ENCODE assay signal across 27 mouse cellular contexts in the genomic region with DNA sequence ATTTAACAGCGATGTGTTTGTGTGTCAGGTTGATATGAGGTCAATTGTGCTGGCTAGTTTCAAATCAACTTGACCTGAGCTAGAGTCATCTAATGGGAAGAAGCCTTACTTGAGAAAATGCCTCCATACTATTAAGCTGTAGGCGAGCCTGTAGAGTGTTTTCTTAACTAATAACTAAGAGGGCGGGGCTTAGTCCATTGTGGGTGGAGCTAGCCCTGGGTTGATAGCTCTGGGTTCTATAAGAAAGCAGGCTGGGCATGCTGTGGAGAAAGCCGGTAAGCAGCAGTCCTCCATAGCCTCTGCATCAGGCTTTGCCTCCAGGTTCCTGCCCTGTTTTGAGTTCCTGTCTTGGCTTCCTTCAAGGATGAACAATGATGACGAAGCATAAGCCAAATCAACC. TPM values are rescaled to one million over a fixed set of nuclear protein-coding genes. Genes with fewer than 3 reads are reported as not detected.
"Had no signal": no experiment of that assay in that cellular context is flagged by ENCODE, and none has a peak within 500 bp of the region (broad histone marks: within the 10 kb centered on the region; RNA-seq: fewer than 3 reads in every experiment).

No protein-coding gene starts in this region.

- H3K4me3 ChIP-seq: left cerebral cortex, adult 2 months; limb, embryonic 12.5 days; limb, embryonic 15.5 days; midbrain, embryonic 10.5 days; midbrain, embryonic 13.5 days; myocyte; neural tube, embryonic 13.5 days had no signal

- ATAC-seq: midbrain, embryonic 13.5 days; midbrain, embryonic 16.5 days had no signal

- H3K36me3 ChIP-seq: limb, embryonic 12.5 days; limb, embryonic 15.5 days; midbrain, embryonic 10.5 days; midbrain, embryonic 13.5 days; neural tube, embryonic 13.5 days had no signal

- H3K4me1 ChIP-seq: limb, embryonic 12.5 days; limb, embryonic 15.5 days; midbrain, embryonic 13.5 days; neural tube, embryonic 13.5 days had no signal

- DNase-seq: kidney, adult 2 months; kidney, postnatal 25 days; layer of hippocampus, postnatal 36 days; left cerebral cortex, postnatal 4 days; lung, adult 2 months; retina, postnatal 1 day; right cerebral cortex, postnatal 25 days; spleen, adult 18-20 months; thymus, adult 2 months; thymus, postnatal 14 days; thymus, postnatal 4 days had no signal

- H3K9ac ChIP-seq: limb, embryonic 12.5 days; limb, embryonic 15.5 days; midbrain, embryonic 13.5 days; neural tube, embryonic 13.5 days had no signal

- H3K27ac ChIP-seq: kidney, postnatal 0 days; left cerebral cortex, adult 2 months; limb, embryonic 12.5 days; limb, embryonic 15.5 days; macrophage; midbrain, embryonic 10.5 days; midbrain, embryonic 13.5 days; neural tube, embryonic 13.5 days had no signal

- H3K27me3 ChIP-seq: midbrain, embryonic 13.5 days; neural tube, embryonic 13.5 days had no signal

- H3K4me2 ChIP-seq: limb, embryonic 12.5 days; limb, embryonic 15.5 days; liver, embryonic 11.5 days; midbrain, embryonic 13.5 days; neural tube, embryonic 13.5 days had no signal

- H3K9me3 ChIP-seq: limb, embryonic 12.5 days; limb, embryonic 15.5 days; midbrain, embryonic 10.5 days; midbrain, embryonic 13.5 days; neural tube, embryonic 13.5 days had no signal

RNA-seq across cellular contexts. Expression of a gene that starts 15.8 kb away (rescaled TPM):
- polyA plus RNA-seq: kidney, adult 2 months; kidney, embryonic 14.5 days; kidney, postnatal 0 days; large intestine, adult 2 months; limb, embryonic 12.5 days; limb, embryonic 15.5 days; liver, embryonic 11.5 days; liver, embryonic 16.5 days; lung, adult 2 months; lung, embryonic 16.5 days; macrophage; midbrain, embryonic 10.5 days; midbrain, embryonic 13.5 days; myocyte; neural tube, embryonic 13.5 days; stomach, embryonic 16.5 days; thymus, adult 2 months had no signal

RNA-seq across cellular contexts. Expression of a gene that starts 31.1 kb away (rescaled TPM):
- polyA plus RNA-seq: kidney, adult 2 months; kidney, embryonic 14.5 days; kidney, postnatal 0 days; large intestine, adult 2 months; limb, embryonic 12.5 days; limb, embryonic 15.5 days; liver, embryonic 11.5 days; liver, embryonic 16.5 days; lung, adult 2 months; lung, embryonic 16.5 days; macrophage; midbrain, embryonic 10.5 days; midbrain, embryonic 13.5 days; midbrain, embryonic 16.5 days; myocyte; neural tube, embryonic 13.5 days; stomach, embryonic 16.5 days; thymus, adult 2 months had no signal

RNA-seq across cellular contexts. Expression of a gene that starts 39.7 kb away (rescaled TPM):
- polyA plus RNA-seq: kidney, adult 2 months; kidney, embryonic 14.5 days; kidney, postnatal 0 days; large intestine, adult 2 months; limb, embryonic 12.5 days; limb, embryonic 15.5 days; liver, embryonic 11.5 days; liver, embryonic 16.5 days; lung, adult 2 months; lung, embryonic 16.5 days; macrophage; midbrain, embryonic 10.5 days; midbrain, embryonic 13.5 days; midbrain, embryonic 16.5 days; myocyte; neural tube, embryonic 13.5 days; stomach, embryonic 16.5 days; thymus, adult 2 months had no signal
